Mouse (Mus musculus) olfactory bulb, adult 2 months (tissue): ENCODE results near the gene Gm10260.

Source experiments
- CTCF ChIP-seq: fragments of 200-500 bp; IDR thresholded peaks from 2 replicates; pipeline ENCODE4 v1.5.1; 2012; ENCODE audit warnings: low read depth, mild to moderate bottlenecking, low read length, moderate library complexity; ENCODE audit not compliant: insufficient read depth
- POLR2A ChIP-seq: fragments of 200-500 bp; IDR thresholded peaks from 2 replicates; pipeline ENCODE4 v1.6.1; 2012; ENCODE audit warnings: mild to moderate bottlenecking, low read depth, low read length, moderate library complexity; ENCODE audit not compliant: insufficient read depth

GRCm38 (mm10) chr13:97777667-97778066 lies 17.2 kb upstream of the Gm10260 start:
- no peak for TF ChIP-seq POLR2A
- no peak for TF ChIP-seq CTCF
